Mouse (Mus musculus): ENCODE results near the gene Gm9049.

DNA sequence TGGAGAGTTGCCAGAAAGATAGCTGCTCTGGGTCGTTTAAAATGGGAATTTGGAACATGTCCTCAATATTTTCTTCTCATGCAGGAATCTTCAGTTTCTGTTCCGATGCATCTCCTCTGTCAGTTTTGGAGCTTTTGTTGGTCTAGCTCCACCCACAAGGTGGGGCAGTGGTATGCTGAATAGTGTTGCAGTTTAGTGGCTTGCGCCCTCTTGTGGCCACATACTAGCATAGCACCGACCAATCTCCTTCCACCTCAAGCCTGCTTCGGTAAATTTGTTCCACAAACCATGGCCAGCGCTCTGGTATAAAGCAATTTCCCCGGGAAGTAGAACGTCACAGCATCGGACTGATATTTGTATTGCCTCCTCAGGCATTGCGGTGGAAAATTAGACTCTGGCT lies 16.5 kb upstream of the Gm9049 start:
- TF ChIP-seq CTCF (conservative IDR thresholded peaks at IDR 0.05; ENCODE audit: insufficient read depth, insufficient read length, low read depth, low read length) = peak; percentile 97
- TF ChIP-seq POLR2A (IDR thresholded peaks at IDR 0.05; ENCODE audit: low read depth, low read length) = no peak
